Mouse (Mus musculus): Measurements from ENCODE around the gene Dcbld1.

- no peak for TF ChIP-seq CTCF (IDR thresholded peaks at IDR 0.05; ENCODE audit: insufficient read depth, low read depth, low read length)
- TF ChIP-seq POLR2A (IDR thresholded peaks at IDR 0.05; ENCODE audit: insufficient read depth, low read depth, low read length): no peak
These were observed 1.2 kb downstream of the Dcbld1 start for GRCm38 (mm10) chr10:52234654-52234981.
